21 mouse cellular contexts compared by ENCODE assay signal in genomic region chr6:125318981-125319918, GRCm38 (mm10). TPM values are rescaled to one million over a fixed set of nuclear protein-coding genes. Genes with fewer than 3 reads are reported as not detected.
A peak's percentile ranks its signal among the peaks of the same experiment; 100 is the strongest.
DNase-seq lines count a peak whose midpoint lies in the region; ATAC-seq and TF ChIP-seq lines count a peak whose summit lies in the region.
"Had no signal": no experiment of that assay in that cellular context is flagged by ENCODE, and none has a peak within 500 bp of the region (broad histone marks: within the 10 kb centered on the region; RNA-seq: fewer than 3 reads in every experiment).

No protein-coding gene starts in this region.

- DNase-seq in Muller cell, postnatal 12 days (ENCODE audit: inconsistent ontology term): peak; percentile 36
- peak; percentile 70 for DNase-seq in fibroblast of lung, adult 2 months (ENCODE audit: low read depth)
- DNase-seq in lung, postnatal 25 days (ENCODE audit: low spot score): peak; percentile 91
- no peak for DNase-seq in embryo, embryonic 10.5 days (ENCODE audit: low spot score)
- no peak for DNase-seq in heart, postnatal 25 days (ENCODE audit: low spot score)
- DNase-seq: cerebellum, adult 8-10 months; kidney, postnatal 10 days; layer of hippocampus, adult 9-11 months; left cerebral cortex, postnatal 4 days; midbrain, embryonic 14.5 days; right cerebral cortex, postnatal 4 days; thymus, postnatal 25 days had no signal

- no peak for TF ChIP-seq CTCF in intestine, postnatal 0 days (IDR thresholded peaks at IDR 0.05; ENCODE audit: low read depth)

- H3K9me3 ChIP-seq in intestine, embryonic 15.5 days: no peaks in the 10 kb centered on the region
- no peaks in the 10 kb centered on the region for H3K9me3 ChIP-seq in intestine, postnatal 0 days (ENCODE audit: control insufficient read depth)
- H3K9me3 ChIP-seq: liver, embryonic 15.5 days; stomach, embryonic 15.5 days had no signal

- H3K4me2 ChIP-seq in intestine, embryonic 15.5 days (replicated peaks): no peak overlapping the region
- no peak overlapping the region for H3K4me2 ChIP-seq in intestine, postnatal 0 days (replicated peaks; ENCODE audit: low read depth)
- H3K4me2 ChIP-seq: liver, embryonic 15.5 days; stomach, embryonic 15.5 days had no signal

- H3K27ac ChIP-seq in intestine, embryonic 15.5 days: 0 out of 2 replicates have a peak overlapping the region, but pooled peaks have one; percentile 6
- H3K27ac ChIP-seq in intestine, postnatal 0 days (ENCODE audit: low read depth, low read length): no peak overlapping the region
- H3K27ac ChIP-seq: hindbrain, postnatal 0 days; liver, embryonic 15.5 days had no signal

- no peak overlapping the region for H3K9ac ChIP-seq in intestine, embryonic 15.5 days
- H3K9ac ChIP-seq in intestine, postnatal 0 days (ENCODE audit: low read depth, low read length): no peak overlapping the region
- H3K9ac ChIP-seq: liver, embryonic 15.5 days; stomach, embryonic 15.5 days had no signal

- intact Hi-C loops in heart, postnatal 25 days (cut with DNase I): no loop called here

- no peak for ATAC-seq in intestine, embryonic 15.5 days
- no peak for ATAC-seq in intestine, postnatal 0 days
- no peak for ATAC-seq in erythroid progenitor cell, adult 5-6 weeks (replicated peaks; ENCODE audit: low FRiP score, poor library complexity, severe bottlenecking)
- ATAC-seq: hindbrain, postnatal 0 days had no signal

- no peak overlapping the region for H3K4me3 ChIP-seq in intestine, embryonic 15.5 days (replicated peaks)
- no peak overlapping the region for H3K4me3 ChIP-seq in intestine, postnatal 0 days (ENCODE audit: low read depth, low read length)
- H3K4me3 ChIP-seq: liver, embryonic 15.5 days; stomach, embryonic 15.5 days had no signal

- peaks cover 20% of the 10 kb centered on the region for H3K27me3 ChIP-seq in intestine, embryonic 15.5 days (replicated peaks)
- no peaks in the 10 kb centered on the region; the same call in 1 of the 2 replicates for H3K27me3 ChIP-seq in intestine, postnatal 0 days (replicated peaks; ENCODE audit: control insufficient read depth, insufficient read depth, low read length)

- WGBS in intestine, embryonic 15.5 days: 61% methylated on average over 15 of the region's 15 CpGs
- 63% methylated on average over 15 of the region's 15 CpGs for whole genome bisulfite sequencing in intestine, postnatal 0 days

- peaks cover 10% of the 10 kb centered on the region for H3K4me1 ChIP-seq in intestine, embryonic 15.5 days (replicated peaks)
- peaks cover 4% of the 10 kb centered on the region for H3K4me1 ChIP-seq in intestine, postnatal 0 days (replicated peaks; ENCODE audit: control insufficient read depth, insufficient read depth, low read length)

- no peaks in the 10 kb centered on the region for H3K36me3 ChIP-seq in intestine, embryonic 15.5 days
- H3K36me3 ChIP-seq in intestine, postnatal 0 days (ENCODE audit: control insufficient read depth, insufficient read depth): no peaks in the 10 kb centered on the region
- H3K36me3 ChIP-seq: G1E; liver, embryonic 15.5 days; stomach, embryonic 15.5 days had no signal

RNA-seq across cellular contexts. Expression of gene Scnn1a, which starts 1.2 kb away (rescaled TPM):
- polyA plus RNA-seq in intestine, embryonic 15.5 days (2015; fragmentation: Nextera tagmentation; extraction: Ambion mirVana): 2.6 and 3.3 TPM in 2 replicates
- polyA plus RNA-seq in intestine, postnatal 0 days (2015; fragmentation: Nextera tagmentation; extraction: Ambion mirVana): 16.9 and 19.0 TPM in 2 replicates
- total RNA-seq in heart, postnatal 25 days (2021): under 1 TPM; 0.70 TPM
- total RNA-seq in erythroid progenitor cell, adult 5-6 weeks (2015; ENCODE audit: low replicate concordance): 2.9 and 7.6 TPM in 2 replicates
- not detected in 2 replicates for total RNA-seq in erythroid progenitor cell, adult 5-6 weeks (2017; ENCODE audit: low replicate concordance)
- polyA plus RNA-seq: G1E had no signal

RNA-seq across cellular contexts. Expression of gene Ltbr, which starts 5.6 kb away (rescaled TPM):
- polyA plus RNA-seq in intestine, embryonic 15.5 days (2015; fragmentation: Nextera tagmentation; extraction: Ambion mirVana): 78.6 and 83.8 TPM in 2 replicates
- polyA plus RNA-seq in intestine, postnatal 0 days (2015; fragmentation: Nextera tagmentation; extraction: Ambion mirVana): 104 and 110 TPM in 2 replicates
- 10 to 100 TPM; 27.4 to 31.8 TPM for total RNA-seq in heart, postnatal 25 days (2021)
- total RNA-seq in erythroid progenitor cell, adult 5-6 weeks (2015; ENCODE audit: low replicate concordance): 0.84 and 5.0 TPM in 2 replicates
- 2.8 and 3.5 TPM in 2 replicates for total RNA-seq in erythroid progenitor cell, adult 5-6 weeks (2017; ENCODE audit: low replicate concordance)
- total RNA-seq: G1E had no signal
- polyA plus RNA-seq: G1E had no signal

RNA-seq across cellular contexts. Expression of gene Tnfrsf1a, which starts 29.9 kb away (rescaled TPM):
- polyA plus RNA-seq in intestine, embryonic 15.5 days (2015; fragmentation: Nextera tagmentation; extraction: Ambion mirVana): 69.1 and 71.4 TPM in 2 replicates
- 108 and 109 TPM in 2 replicates for polyA plus RNA-seq in intestine, postnatal 0 days (2015; fragmentation: Nextera tagmentation; extraction: Ambion mirVana)
- total RNA-seq in heart, postnatal 25 days (2021): 10 to 100 TPM; 53.2 to 60.8 TPM
- 8.3 and 11.7 TPM in 2 replicates for total RNA-seq in erythroid progenitor cell, adult 5-6 weeks (2015; ENCODE audit: low replicate concordance)
- total RNA-seq in erythroid progenitor cell, adult 5-6 weeks (2017; ENCODE audit: low replicate concordance): 2.3 and 20.7 TPM in 2 replicates
- total RNA-seq: G1E had no signal

RNA-seq across cellular contexts. Expression of gene Tuba3a, which starts 33.4 kb away (rescaled TPM):
- 0.14 TPM in 1 of 2 replicates, not detected in the other for polyA plus RNA-seq in intestine, embryonic 15.5 days (2015; fragmentation: Nextera tagmentation; extraction: Ambion mirVana)
- not detected in 2 replicates for polyA plus RNA-seq in intestine, postnatal 0 days (2015; fragmentation: Nextera tagmentation; extraction: Ambion mirVana)
- total RNA-seq in heart, postnatal 25 days (2021): not detected
- not detected in 2 replicates for total RNA-seq in erythroid progenitor cell, adult 5-6 weeks (2015; ENCODE audit: low replicate concordance)
- total RNA-seq in erythroid progenitor cell, adult 5-6 weeks (2017; ENCODE audit: low replicate concordance): not detected in 2 replicates
- total RNA-seq: G1E; heart, adult 8-10 months; heart, postnatal 14 days; hindbrain, postnatal 0 days; left cerebral cortex, postnatal 4 days had no signal
- polyA plus RNA-seq: G1E; hindbrain, postnatal 0 days; liver, embryonic 15.5 days; midbrain, embryonic 14.5 days had no signal

Comparison
In these comparisons a context has a peak if more than half of its experiments do, and no peak if none do; other contexts are left out.
1. DNase-seq: peak in Muller cell, postnatal 12 days (single experiment), fibroblast of lung, adult 2 months (single experiment) and lung, postnatal 25 days (single experiment); none in embryo, embryonic 10.5 days (single experiment) and heart, postnatal 25 days (single experiment).
2. RNA of gene Ltbr, which starts 5.6 kb away (total RNA-seq): 27.4 to 31.8 TPM in heart, postnatal 25 days; 0.84 to 5.0 TPM in erythroid progenitor cell, adult 5-6 weeks; every median in the first group is over 4 times any median in the second.